Mouse (Mus musculus): ENCODE data around the gene Pign.

- TF ChIP-seq BHLHE40 (IDR thresholded peaks at IDR 0.05; ENCODE audit: low read depth, low read length) (no peak), MAZ (IDR thresholded peaks at IDR 0.05; ENCODE audit: low read depth, low read length) (no peak), ETS1 (conservative IDR thresholded peaks at IDR 0.05; ENCODE audit: low read depth, low read length) (no peak)
Measured at GRCm38 (mm10) chr1:105543051-105543450, 120.4 kb downstream of the Pign start.
